Mouse (Mus musculus): ENCODE data around the gene Fancc. TPM values are rescaled to one million over a fixed set of nuclear protein-coding genes. Genes with fewer than 3 reads are reported as not detected.

Gene Fancc
- polyA plus RNA-seq, 1 experiment: 8.1 TPM

- Histone ChIP-seq H3K4me2 (ENCODE audit: low read depth) (peak overlapping the region; percentile 60), H3K36me3 (ENCODE audit: control insufficient read depth, insufficient read depth) (peaks cover 36% of the 10 kb centered on the region), H3ac (ENCODE audit: control insufficient read depth, insufficient read length) (no peak overlapping the region), H3K79me2 (ENCODE audit: control insufficient read depth, insufficient read depth) (peaks cover 100% of the 10 kb centered on the region), H3K27me3 (ENCODE audit: control insufficient read depth, insufficient read depth, insufficient read length) (no peaks in the 10 kb centered on the region), H3K4me3 (no peak overlapping the region)
- TF ChIP-seq POLR2AphosphoS2 (IDR thresholded peaks at IDR 0.05; ENCODE audit: insufficient read length, low read depth): peak; percentile 39
- no peak for TF ChIP-seq MAX (IDR thresholded peaks at IDR 0.05; ENCODE audit: low read depth)
- TF ChIP-seq SRF (IDR thresholded peaks at IDR 0.05; ENCODE audit: control insufficient read depth, insufficient read length, low read depth): no peak
- peak in 1 of 3 experiments; percentile 55 for TF ChIP-seq MYOG (IDR thresholded peaks at IDR 0.05; ENCODE audit: control insufficient read depth in 1 of 3, insufficient read depth in 1 of 3, insufficient read length in 2 of 3, low read depth in 2 of 3)
- no peak for TF ChIP-seq TCF12 (IDR thresholded peaks at IDR 0.05; ENCODE audit: insufficient read depth, poor library complexity, severe bottlenecking)
- TF ChIP-seq USF1 (IDR thresholded peaks at IDR 0.05; ENCODE audit: low read depth): no peak
- TF ChIP-seq CEBPB (IDR thresholded peaks at IDR 0.05; ENCODE audit: insufficient read depth, poor library complexity, severe bottlenecking): no peak
- TF ChIP-seq MYOD1 (IDR thresholded peaks at IDR 0.05; ENCODE audit: control insufficient read depth in 1 of 3, insufficient read length in 2 of 3, low read depth in 2 of 3): peak in 2 of 3 experiments; percentile 37 to 62
- TF ChIP-seq E2F4 (IDR thresholded peaks at IDR 0.05; ENCODE audit: insufficient read depth): no peak
- TF ChIP-seq POLR2A (IDR thresholded peaks at IDR 0.05; ENCODE audit: insufficient read length, low read depth): no peak
- TF ChIP-seq TCF3 (IDR thresholded peaks at IDR 0.05; ENCODE audit: insufficient read length, low read depth): no peak
- TF ChIP-seq REST (IDR thresholded peaks at IDR 0.05; ENCODE audit: insufficient read depth, insufficient read length): no peak
These were observed 238.9 kb downstream of the Fancc start for GRCm38 (mm10) chr13:63258167-63258582.

DNA sequence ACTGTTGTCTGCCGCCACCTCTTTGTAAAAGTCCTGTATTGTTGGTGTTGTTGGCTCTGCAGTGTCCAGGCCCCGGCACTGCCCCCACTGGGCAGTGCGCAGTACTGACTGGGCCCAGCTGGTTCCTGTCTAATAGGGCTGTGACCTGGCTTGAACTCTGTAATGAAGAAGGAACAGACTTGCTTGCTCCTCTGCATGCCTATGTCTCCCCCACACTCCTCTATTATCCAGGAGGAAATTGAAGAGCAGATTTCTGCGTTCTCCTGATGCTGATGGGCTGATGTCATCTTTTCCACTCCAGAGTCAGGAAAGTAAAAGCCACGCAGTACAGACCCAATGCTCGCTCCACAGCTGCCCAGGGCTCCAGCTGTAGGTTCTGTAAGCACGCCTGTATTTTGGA, 240.3 kb downstream of the Fancc start:
- no peak overlapping the region for H3ac ChIP-seq (ENCODE audit: control insufficient read depth, insufficient read length)
- H3K4me3 ChIP-seq: no peak overlapping the region
- no peaks in the 10 kb centered on the region for H3K27me3 ChIP-seq (ENCODE audit: control insufficient read depth, insufficient read depth, insufficient read length)
- H3K36me3 ChIP-seq (ENCODE audit: control insufficient read depth, insufficient read depth): peaks cover 27% of the 10 kb centered on the region
- peaks cover 100% of the 10 kb centered on the region for H3K79me2 ChIP-seq (ENCODE audit: control insufficient read depth, insufficient read depth)
- peak overlapping the region; percentile 60 for H3K4me2 ChIP-seq (ENCODE audit: low read depth)
- no peak for TF ChIP-seq POLR2AphosphoS2 (IDR thresholded peaks at IDR 0.05; ENCODE audit: insufficient read length, low read depth)
- no peak for TF ChIP-seq USF1 (IDR thresholded peaks at IDR 0.05; ENCODE audit: low read depth)
- TF ChIP-seq SRF (IDR thresholded peaks at IDR 0.05; ENCODE audit: control insufficient read depth, insufficient read length, low read depth): no peak
- TF ChIP-seq REST (IDR thresholded peaks at IDR 0.05; ENCODE audit: insufficient read depth, insufficient read length): no peak
- no peak for TF ChIP-seq MAX (IDR thresholded peaks at IDR 0.05; ENCODE audit: low read depth)
- TF ChIP-seq E2F4 (IDR thresholded peaks at IDR 0.05; ENCODE audit: insufficient read depth): no peak
- no peak for TF ChIP-seq MYOD1 (IDR thresholded peaks at IDR 0.05; ENCODE audit: control insufficient read depth in 1 of 3, insufficient read length in 2 of 3, low read depth in 2 of 3)
- TF ChIP-seq TCF12 (IDR thresholded peaks at IDR 0.05; ENCODE audit: insufficient read depth, poor library complexity, severe bottlenecking): no peak
- TF ChIP-seq TCF3 (IDR thresholded peaks at IDR 0.05; ENCODE audit: insufficient read length, low read depth): no peak
- no peak for TF ChIP-seq MYOG (IDR thresholded peaks at IDR 0.05; ENCODE audit: control insufficient read depth in 1 of 3, insufficient read depth in 1 of 3, insufficient read length in 2 of 3, low read depth in 2 of 3)
- TF ChIP-seq POLR2A (IDR thresholded peaks at IDR 0.05; ENCODE audit: insufficient read length, low read depth): no peak

GRCm38 (mm10) chr13:63256146-63256545, 240.9 kb downstream of the Fancc start:
- Histone ChIP-seq H3K4me2 (ENCODE audit: low read depth) (peak overlapping the region; percentile 99), H3K27me3 (ENCODE audit: control insufficient read depth, insufficient read depth, insufficient read length) (no peaks in the 10 kb centered on the region), H3K79me2 (ENCODE audit: control insufficient read depth, insufficient read depth) (peaks cover 100% of the 10 kb centered on the region), H3ac (ENCODE audit: control insufficient read depth, insufficient read length) (no peak overlapping the region), H3K4me3 (no peak overlapping the region), H3K36me3 (ENCODE audit: control insufficient read depth, insufficient read depth) (peaks cover 23% of the 10 kb centered on the region)
- TF ChIP-seq MYOD1 (IDR thresholded peaks at IDR 0.05; ENCODE audit: control insufficient read depth in 1 of 3, insufficient read length in 2 of 3, low read depth in 2 of 3) (no peak), POLR2A (IDR thresholded peaks at IDR 0.05; ENCODE audit: insufficient read length, low read depth) (no peak), MAX (IDR thresholded peaks at IDR 0.05; ENCODE audit: low read depth) (no peak), USF1 (IDR thresholded peaks at IDR 0.05; ENCODE audit: low read depth) (no peak), E2F4 (IDR thresholded peaks at IDR 0.05; ENCODE audit: insufficient read depth) (no peak), TCF3 (IDR thresholded peaks at IDR 0.05; ENCODE audit: insufficient read length, low read depth) (no peak), MYOG (IDR thresholded peaks at IDR 0.05; ENCODE audit: control insufficient read depth in 1 of 3, insufficient read depth in 1 of 3, insufficient read length in 2 of 3, low read depth in 2 of 3) (no peak), REST (IDR thresholded peaks at IDR 0.05; ENCODE audit: insufficient read depth, insufficient read length) (no peak)

DNA sequence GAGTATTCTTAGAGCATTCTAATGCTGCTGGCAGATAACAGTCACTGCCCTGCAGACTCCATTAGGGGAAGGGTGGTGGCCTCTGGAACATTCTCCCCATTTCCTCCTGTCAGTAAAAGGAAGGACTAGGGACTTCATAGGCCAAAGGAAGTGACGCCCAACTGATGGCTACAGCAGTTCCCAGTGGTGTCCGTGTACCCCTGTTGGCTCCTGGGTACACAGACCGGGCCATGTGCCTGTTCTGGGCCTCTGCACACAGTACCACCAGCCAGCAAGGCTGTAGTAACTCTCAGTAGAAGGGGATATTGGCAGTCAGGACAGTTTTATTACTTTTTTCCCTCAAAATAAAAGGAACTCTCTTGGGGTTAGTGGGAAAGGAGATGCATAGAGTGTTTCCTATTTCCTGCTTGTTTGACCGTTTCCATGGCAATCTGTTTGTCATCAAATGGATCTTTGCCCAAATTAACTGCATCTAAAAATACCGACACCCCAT, 241.5 kb downstream of the Fancc start:
- Histone ChIP-seq H3K4me3 (no peak overlapping the region), H3K27me3 (ENCODE audit: control insufficient read depth, insufficient read depth, insufficient read length) (no peaks in the 10 kb centered on the region), H3K4me2 (ENCODE audit: low read depth) (peak overlapping the region; percentile 99), H3K79me2 (ENCODE audit: control insufficient read depth, insufficient read depth) (peaks cover 100% of the 10 kb centered on the region), H3K36me3 (ENCODE audit: control insufficient read depth, insufficient read depth) (peaks cover 17% of the 10 kb centered on the region), H3ac (ENCODE audit: control insufficient read depth, insufficient read length) (no peak overlapping the region)
- TF ChIP-seq MAX (IDR thresholded peaks at IDR 0.05; ENCODE audit: low read depth) (no peak), E2F4 (IDR thresholded peaks at IDR 0.05; ENCODE audit: insufficient read depth) (no peak), POLR2AphosphoS2 (IDR thresholded peaks at IDR 0.05; ENCODE audit: insufficient read length, low read depth) (peak; percentile 54), MYOG (IDR thresholded peaks at IDR 0.05; ENCODE audit: control insufficient read depth in 1 of 3, insufficient read depth in 1 of 3, insufficient read length in 2 of 3, low read depth in 2 of 3) (no peak), MYOD1 (IDR thresholded peaks at IDR 0.05; ENCODE audit: control insufficient read depth in 1 of 3, insufficient read length in 2 of 3, low read depth in 2 of 3) (no peak), TCF12 (IDR thresholded peaks at IDR 0.05; ENCODE audit: insufficient read depth, poor library complexity, severe bottlenecking) (no peak), TCF3 (IDR thresholded peaks at IDR 0.05; ENCODE audit: insufficient read length, low read depth) (no peak), USF1 (IDR thresholded peaks at IDR 0.05; ENCODE audit: low read depth) (no peak), REST (IDR thresholded peaks at IDR 0.05; ENCODE audit: insufficient read depth, insufficient read length) (no peak), CEBPB (IDR thresholded peaks at IDR 0.05; ENCODE audit: insufficient read depth, poor library complexity, severe bottlenecking) (no peak), POLR2A (IDR thresholded peaks at IDR 0.05; ENCODE audit: insufficient read length, low read depth) (peak; percentile 45), SRF (IDR thresholded peaks at IDR 0.05; ENCODE audit: control insufficient read depth, insufficient read length, low read depth) (no peak)

Measured in myocyte (in vitro differentiated cells).